Mouse (Mus musculus) embryonic fibroblast, embryonic 13.5 days (primary cell): ENCODE results near the gene Scaf8.

ENCODE experiments used
- CTCF ChIP-seq: IDR thresholded peaks from 2 replicates; pipeline ENCODE4 v1.5.1; 2011; ENCODE audit warnings: mild to moderate bottlenecking, control low read depth, low read length, moderate library complexity, borderline replicate concordance; ENCODE audit not compliant: insufficient read depth
- POLR2A ChIP-seq: IDR thresholded peaks from 2 replicates; pipeline ENCODE4 v1.6.1; 2011; ENCODE audit warnings: low read depth, mild to moderate bottlenecking, control low read depth, low read length, moderate library complexity

DNA sequence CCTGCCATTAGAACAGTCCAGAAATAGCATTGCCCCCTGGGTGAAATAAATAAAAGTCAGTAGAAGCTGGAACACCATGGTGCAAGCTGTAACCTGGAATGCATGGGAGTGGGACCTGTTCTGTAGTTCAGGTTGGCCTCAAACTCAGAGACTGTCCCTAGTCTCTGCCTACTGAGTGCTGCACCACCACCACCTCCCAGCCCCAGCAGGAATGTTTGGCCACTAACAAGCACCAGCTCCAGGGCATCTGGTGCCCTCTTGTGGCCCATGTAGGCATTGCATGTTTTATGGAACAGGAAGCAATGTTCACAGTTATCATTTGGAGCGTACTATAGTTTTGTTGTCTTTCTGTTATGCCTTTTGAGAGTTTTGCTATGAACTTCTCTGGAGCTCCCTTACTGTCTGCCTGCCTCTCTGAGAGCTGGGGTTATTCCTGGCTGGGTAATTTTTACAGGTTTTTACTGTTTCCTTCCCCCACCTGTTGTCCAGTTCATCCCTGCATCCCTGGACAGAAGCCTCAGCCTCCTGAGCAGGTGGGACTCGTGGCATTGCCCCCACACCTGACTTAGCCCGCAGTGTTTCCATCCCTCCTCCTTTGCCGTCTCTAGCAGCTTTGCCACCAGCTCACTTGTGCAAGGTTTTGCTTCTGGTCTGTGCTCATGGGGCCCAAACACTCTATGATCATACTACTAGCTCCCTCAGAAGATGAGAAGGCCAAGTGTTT, 109.8 kb downstream of the Scaf8 start:
- TF ChIP-seq CTCF (peak; percentile 94), POLR2A (no peak)
